Mouse (Mus musculus): ENCODE measurements at regions not wholly inside any gene's neighbourhood (a gene's known extent, or its start where the extent isn't known, plus 50 kb on each side); places are given as distances from the start of the nearest gene placed in this dataset.

DNA sequence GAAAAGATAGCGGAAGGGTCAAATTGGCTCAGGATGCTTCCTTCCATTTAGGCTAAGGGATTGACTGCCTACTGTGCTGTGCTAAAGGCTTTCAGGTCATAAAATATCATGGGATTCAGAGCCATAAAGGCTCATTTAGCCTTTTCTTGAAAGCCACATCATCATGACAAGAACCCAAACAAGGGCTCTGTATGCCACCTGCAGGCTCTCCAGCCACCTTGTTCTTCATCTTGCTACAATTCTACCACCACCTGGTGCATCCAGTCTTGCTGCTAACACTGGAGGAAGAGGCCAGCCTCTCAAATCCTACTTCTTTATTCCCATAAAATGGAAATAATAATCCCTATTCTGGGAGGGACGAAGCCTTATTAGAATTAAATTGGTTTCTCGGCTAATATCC is 155.9 kb upstream of the Gm12728 start:
- peaks cover 15% of the 10 kb centered on the region for H3K9me3 ChIP-seq (replicated peaks; ENCODE audit: control insufficient read depth, insufficient read depth, low read length, poor library complexity, severe bottlenecking)
- no peaks in the 10 kb centered on the region for H3K4me1 ChIP-seq (ENCODE audit: control insufficient read depth, insufficient read depth, low read length)
- no peak for TF ChIP-seq POLR2A (IDR thresholded peaks at IDR 0.05; ENCODE audit: insufficient read depth, low read length)
- TF ChIP-seq CTCF (IDR thresholded peaks at IDR 0.05; ENCODE audit: low read depth, low read length) = no peak
- no peak for TF ChIP-seq EP300 (IDR thresholded peaks at IDR 0.05; ENCODE audit: insufficient read depth, low read depth, low read length)
- H3K27me3 ChIP-seq (ENCODE audit: control insufficient read depth, insufficient read depth, low read length, poor library complexity, severe bottlenecking) = no peaks in the 10 kb centered on the region
- no peak overlapping the region for H3K27ac ChIP-seq (ENCODE audit: insufficient read depth, low read length)
- no peak overlapping the region for H3K9ac ChIP-seq (ENCODE audit: low read depth, poor library complexity, severe bottlenecking)
- no peak overlapping the region for H3K4me3 ChIP-seq (ENCODE audit: low read depth, low read length)
- H3K36me3 ChIP-seq (ENCODE audit: control insufficient read depth, insufficient read depth, low read length, poor library complexity, severe bottlenecking) = no peaks in the 10 kb centered on the region

DNA sequence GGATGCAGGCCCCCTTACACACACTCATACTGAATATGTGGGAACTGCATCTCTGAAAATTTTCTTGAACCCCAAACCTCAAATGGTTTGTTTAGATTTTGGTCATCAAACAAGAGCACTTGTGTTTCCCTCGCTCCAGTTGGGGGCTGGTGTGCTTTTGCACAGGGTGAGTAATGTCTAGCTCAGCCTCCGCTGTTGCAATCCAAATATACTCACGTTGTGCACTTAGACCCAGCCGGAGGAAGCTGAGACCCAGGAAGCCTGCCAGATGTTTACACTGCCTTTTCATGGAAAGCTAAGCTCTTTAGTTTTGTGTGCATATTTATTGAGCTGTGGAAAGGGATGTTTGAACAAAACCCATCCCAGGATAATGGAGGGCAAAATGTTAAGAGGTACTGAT is 148.9 kb upstream of the Gm12728 start:
- Histone ChIP-seq H3K4me3 (ENCODE audit: low read depth, low read length) (no peak overlapping the region), H3K36me3 (ENCODE audit: control insufficient read depth, insufficient read depth, low read length, poor library complexity, severe bottlenecking) (no peaks in the 10 kb centered on the region), H3K27ac (ENCODE audit: insufficient read depth, low read length) (no peak overlapping the region), H3K9me3 (replicated peaks; ENCODE audit: control insufficient read depth, insufficient read depth, low read length, poor library complexity, severe bottlenecking) (no peaks in the 10 kb centered on the region), H3K4me1 (ENCODE audit: control insufficient read depth, insufficient read depth, low read length) (no peaks in the 10 kb centered on the region), H3K27me3 (ENCODE audit: control insufficient read depth, insufficient read depth, low read length, poor library complexity, severe bottlenecking) (no peaks in the 10 kb centered on the region; the same call in 1 of the 2 replicates), H3K9ac (ENCODE audit: low read depth, poor library complexity, severe bottlenecking) (no peak overlapping the region)
- TF ChIP-seq EP300 (IDR thresholded peaks at IDR 0.05; ENCODE audit: insufficient read depth, low read depth, low read length) (no peak), POLR2A (IDR thresholded peaks at IDR 0.05; ENCODE audit: insufficient read depth, low read length) (no peak), CTCF (IDR thresholded peaks at IDR 0.05; ENCODE audit: low read depth, low read length) (no peak)

DNA sequence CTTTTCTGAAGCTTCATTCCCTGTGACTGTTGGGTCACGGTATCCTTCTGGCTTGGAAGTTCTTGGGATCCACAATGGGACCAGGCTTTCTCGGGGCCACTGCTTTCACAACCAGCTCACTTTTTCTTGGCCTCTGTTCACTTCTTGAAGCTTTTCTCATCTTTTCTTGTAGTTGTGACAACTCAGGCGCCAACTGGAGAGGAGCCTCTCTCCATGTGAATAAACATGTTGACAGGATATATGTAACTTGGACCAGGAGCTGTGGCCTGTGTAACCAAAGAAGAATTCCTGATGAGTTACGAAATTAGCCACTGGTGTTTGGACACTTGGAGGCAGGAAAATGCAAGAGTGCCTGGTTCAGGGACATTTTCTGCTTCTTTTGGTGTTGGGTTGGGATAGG is 148.1 kb upstream of the Gm12728 start:
- Histone ChIP-seq H3K4me3 (ENCODE audit: low read depth, low read length) (no peak overlapping the region), H3K4me1 (ENCODE audit: control insufficient read depth, insufficient read depth, low read length) (no peaks in the 10 kb centered on the region), H3K27me3 (ENCODE audit: control insufficient read depth, insufficient read depth, low read length, poor library complexity, severe bottlenecking) (no peaks in the 10 kb centered on the region; the same call in 1 of the 2 replicates), H3K9me3 (replicated peaks; ENCODE audit: control insufficient read depth, insufficient read depth, low read length, poor library complexity, severe bottlenecking) (no peaks in the 10 kb centered on the region), H3K27ac (ENCODE audit: insufficient read depth, low read length) (no peak overlapping the region), H3K36me3 (ENCODE audit: control insufficient read depth, insufficient read depth, low read length, poor library complexity, severe bottlenecking) (no peaks in the 10 kb centered on the region), H3K9ac (ENCODE audit: low read depth, poor library complexity, severe bottlenecking) (no peak overlapping the region)
- no peak for TF ChIP-seq CTCF (IDR thresholded peaks at IDR 0.05; ENCODE audit: low read depth, low read length)

DNA sequence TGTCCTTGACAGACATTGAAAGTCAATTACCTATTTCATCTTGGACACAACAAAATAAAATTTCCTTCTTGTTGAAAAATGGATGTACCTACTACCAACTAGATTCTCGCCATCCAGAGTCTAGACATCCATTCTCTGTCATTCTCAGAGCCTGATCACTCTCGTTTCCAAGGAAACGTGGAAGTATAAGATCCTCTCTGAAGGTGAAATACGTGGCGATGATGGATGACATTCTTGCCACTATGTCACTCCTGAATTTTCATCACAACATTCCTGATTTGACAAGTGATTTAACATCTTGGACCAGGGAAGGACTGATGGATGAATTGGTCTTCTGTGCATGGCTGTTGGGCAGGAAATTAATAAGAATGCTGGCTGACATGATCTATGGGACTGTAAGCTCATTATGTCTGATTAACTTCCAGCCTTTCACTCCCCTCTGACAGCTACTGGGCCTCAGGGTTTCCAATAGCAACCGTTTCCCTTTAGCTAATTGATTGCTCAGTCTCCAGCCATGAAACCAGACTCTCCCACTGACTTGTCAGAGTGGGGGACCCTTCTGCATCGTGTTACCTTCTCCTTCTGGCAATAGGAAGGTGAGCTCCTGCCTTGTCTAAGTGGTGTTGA is 140.7 kb upstream of the Gm12728 start:
- TF ChIP-seq POLR2A (IDR thresholded peaks at IDR 0.05; ENCODE audit: insufficient read depth, low read length) (no peak), EP300 (IDR thresholded peaks at IDR 0.05; ENCODE audit: insufficient read depth, low read depth, low read length) (no peak), CTCF (IDR thresholded peaks at IDR 0.05; ENCODE audit: low read depth, low read length) (no peak)

DNA sequence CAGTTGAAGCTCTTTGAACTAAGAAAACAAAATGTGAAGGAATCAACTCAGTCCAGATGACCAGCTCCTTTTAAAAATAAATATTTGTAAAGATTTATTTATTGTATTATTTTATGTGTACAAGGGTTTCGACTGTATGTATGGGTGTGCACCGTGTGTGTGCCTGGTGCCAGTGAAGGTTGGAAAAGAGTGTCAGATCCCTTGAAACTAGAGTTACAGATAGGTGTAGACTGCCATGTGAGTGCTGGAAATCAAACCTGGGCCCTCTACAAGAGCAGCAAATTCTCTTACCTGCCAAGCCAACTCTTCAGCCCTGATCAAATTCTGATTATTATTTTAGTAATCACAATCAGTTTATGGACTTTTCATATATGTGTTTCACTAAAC is 140.2 kb upstream of the Gm12728 start:
- Histone ChIP-seq H3K9ac (ENCODE audit: low read depth, poor library complexity, severe bottlenecking) (no peak overlapping the region), H3K4me1 (ENCODE audit: control insufficient read depth, insufficient read depth, low read length) (no peaks in the 10 kb centered on the region), H3K4me3 (ENCODE audit: low read depth, low read length) (no peak overlapping the region), H3K27ac (ENCODE audit: insufficient read depth, low read length) (no peak overlapping the region), H3K36me3 (ENCODE audit: control insufficient read depth, insufficient read depth, low read length, poor library complexity, severe bottlenecking) (no peaks in the 10 kb centered on the region), H3K9me3 (replicated peaks; ENCODE audit: control insufficient read depth, insufficient read depth, low read length, poor library complexity, severe bottlenecking) (no peaks in the 10 kb centered on the region), H3K27me3 (ENCODE audit: control insufficient read depth, insufficient read depth, low read length, poor library complexity, severe bottlenecking) (no peaks in the 10 kb centered on the region)
- TF ChIP-seq POLR2A (IDR thresholded peaks at IDR 0.05; ENCODE audit: insufficient read depth, low read length) (no peak), CTCF (IDR thresholded peaks at IDR 0.05; ENCODE audit: low read depth, low read length) (no peak), EP300 (IDR thresholded peaks at IDR 0.05; ENCODE audit: insufficient read depth, low read depth, low read length) (no peak)

More for the DNA sequence above, 140.7 kb upstream of the Gm12728 start:
- Histone ChIP-seq H3K27me3 (ENCODE audit: control insufficient read depth, insufficient read depth, low read length, poor library complexity, severe bottlenecking) (no peaks in the 10 kb centered on the region), H3K4me1 (ENCODE audit: control insufficient read depth, insufficient read depth, low read length) (no peaks in the 10 kb centered on the region), H3K27ac (ENCODE audit: insufficient read depth, low read length) (no peak overlapping the region), H3K9me3 (replicated peaks; ENCODE audit: control insufficient read depth, insufficient read depth, low read length, poor library complexity, severe bottlenecking) (no peaks in the 10 kb centered on the region), H3K9ac (ENCODE audit: low read depth, poor library complexity, severe bottlenecking) (no peak overlapping the region), H3K36me3 (ENCODE audit: control insufficient read depth, insufficient read depth, low read length, poor library complexity, severe bottlenecking) (no peaks in the 10 kb centered on the region), H3K4me3 (ENCODE audit: low read depth, low read length) (no peak overlapping the region)

DNA sequence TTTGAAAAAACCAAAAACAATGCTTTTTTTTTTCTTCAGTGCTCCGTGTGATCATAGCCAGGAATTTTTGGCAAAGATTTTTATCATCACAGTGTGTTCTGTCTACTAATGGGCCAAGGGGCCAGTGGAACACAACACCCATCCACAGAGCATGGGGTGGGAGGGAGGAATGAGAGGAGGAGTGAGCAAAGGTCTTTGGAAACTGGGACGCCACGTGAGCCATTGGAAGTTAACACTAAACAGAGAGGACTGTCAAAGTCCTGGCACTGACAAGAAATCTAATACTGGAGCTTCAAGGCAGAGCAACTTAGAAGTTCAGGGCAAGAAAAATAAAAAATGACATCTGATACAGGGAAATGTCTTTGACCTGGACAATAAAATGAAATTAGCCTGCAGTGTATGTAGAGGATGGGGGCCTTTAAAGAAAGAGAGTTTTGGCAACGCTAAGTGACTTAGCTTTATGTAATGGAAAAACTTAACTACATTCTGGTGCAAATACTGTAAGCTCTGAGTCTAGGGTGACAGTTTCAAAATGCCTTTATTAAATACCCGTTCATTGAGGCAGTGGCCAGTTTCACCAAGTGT is 133.5 kb upstream of the Gm12728 start:
- no peaks in the 10 kb centered on the region for H3K27me3 ChIP-seq (ENCODE audit: control insufficient read depth, insufficient read depth, low read length, poor library complexity, severe bottlenecking)
- H3K4me1 ChIP-seq (ENCODE audit: control insufficient read depth, insufficient read depth, low read length) = no peaks in the 10 kb centered on the region
- no peak overlapping the region for H3K9ac ChIP-seq (ENCODE audit: low read depth, poor library complexity, severe bottlenecking)
- no peaks in the 10 kb centered on the region for H3K9me3 ChIP-seq (replicated peaks; ENCODE audit: control insufficient read depth, insufficient read depth, low read length, poor library complexity, severe bottlenecking)
- H3K4me3 ChIP-seq (ENCODE audit: low read depth, low read length) = no peak overlapping the region
- no peak overlapping the region for H3K27ac ChIP-seq (ENCODE audit: insufficient read depth, low read length)
- H3K36me3 ChIP-seq (ENCODE audit: control insufficient read depth, insufficient read depth, low read length, poor library complexity, severe bottlenecking) = no peaks in the 10 kb centered on the region
- no peak for TF ChIP-seq EP300 (IDR thresholded peaks at IDR 0.05; ENCODE audit: insufficient read depth, low read depth, low read length)
- TF ChIP-seq POLR2A (IDR thresholded peaks at IDR 0.05; ENCODE audit: insufficient read depth, low read length) = no peak
- no peak for TF ChIP-seq CTCF (IDR thresholded peaks at IDR 0.05; ENCODE audit: low read depth, low read length)

Data from ES-Bruce4 (cell line).